Mouse (Mus musculus): ENCODE measurements at regions not wholly inside any gene's neighbourhood (a gene's known extent, or its start where the extent isn't known, plus 50 kb on each side); places are given as distances from the start of the nearest gene placed in this dataset.
A peak's percentile ranks its signal among the peaks of the same experiment; 100 is the strongest.

DNA sequence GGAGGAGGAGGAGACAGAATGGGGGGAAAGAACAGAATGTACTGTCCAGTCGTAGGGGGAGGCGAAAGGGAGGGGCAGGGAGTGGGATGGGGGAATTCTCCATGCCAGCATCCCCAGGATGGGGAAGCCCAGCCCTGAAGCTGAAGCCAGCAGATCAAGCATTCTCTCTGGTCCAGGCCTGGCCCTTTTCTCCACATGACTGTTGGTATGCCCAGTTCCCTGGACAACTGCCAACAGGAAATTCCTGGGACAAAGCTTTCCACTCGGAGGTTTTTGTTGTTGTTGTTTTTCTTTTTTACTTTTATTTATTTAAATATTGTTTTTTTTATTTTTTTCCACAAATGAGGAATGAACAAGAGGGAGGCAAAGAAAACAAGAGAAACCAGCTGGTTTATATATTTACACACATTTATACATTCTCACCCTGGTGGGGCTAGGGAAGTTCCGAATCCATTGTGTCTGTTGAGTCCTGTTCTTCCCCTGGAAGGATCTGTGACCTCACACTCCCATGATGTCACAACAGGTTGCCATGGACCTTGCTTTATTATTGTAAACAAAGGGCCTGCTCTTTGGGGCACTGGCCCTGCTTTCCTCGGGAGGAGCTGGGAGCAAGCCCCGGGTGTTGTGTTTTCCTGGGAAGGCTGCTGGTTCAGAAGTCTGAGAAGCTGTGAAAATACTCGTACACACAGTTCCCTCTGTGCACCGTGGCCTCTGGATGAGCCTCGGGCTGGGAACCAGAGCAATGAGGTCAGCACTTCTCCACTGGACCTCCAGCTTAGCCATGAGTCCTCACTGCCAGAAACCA lies 135.5 kb upstream of the Med13l start:
- DNase-seq (ENCODE audit: low read depth): peak; percentile 91

- no peak for DNase-seq (ENCODE audit: low read depth)
Measured at GRCm38 (mm10) chr5:118426673-118427072, 133.8 kb upstream of the Med13l start.

GRCm38 (mm10) chr5:118428323-118429095 lies 132.0 kb upstream of the Med13l start:
- DNase-seq (ENCODE audit: low read depth): no peak

DNA sequence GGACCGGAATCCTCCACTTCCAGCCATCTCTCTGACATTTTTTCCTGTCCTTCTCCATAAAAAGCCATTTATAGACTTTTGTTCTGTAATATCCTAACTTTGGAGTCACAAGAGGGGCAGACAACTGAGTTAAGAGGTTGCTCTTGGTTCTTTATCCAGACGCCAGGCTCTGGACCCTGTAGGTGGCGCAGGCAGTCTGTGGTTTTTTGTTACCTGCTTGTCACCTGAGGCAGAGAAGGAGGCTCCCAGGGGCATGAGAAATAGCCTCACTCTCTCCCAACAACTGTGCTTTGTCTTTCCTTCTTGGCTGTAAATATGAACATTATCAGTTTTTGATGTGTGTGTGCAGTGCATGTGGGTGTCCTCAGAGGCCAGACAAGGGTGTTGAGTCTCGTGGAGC lies 126.9 kb upstream of the Med13l start:
- DNase-seq (ENCODE audit: low read depth): no peak

- DNase-seq (ENCODE audit: low read depth): no peak
Measured at GRCm38 (mm10) chr5:118434718-118435555, 125.5 kb upstream of the Med13l start.

GRCm38 (mm10) chr5:118435556-118435950 lies 124.9 kb upstream of the Med13l start:
- no peak for DNase-seq (ENCODE audit: low read depth)

- no peak for DNase-seq (ENCODE audit: low read depth)
Measured at GRCm38 (mm10) chr5:118436035-118436434, 124.4 kb upstream of the Med13l start.

DNA sequence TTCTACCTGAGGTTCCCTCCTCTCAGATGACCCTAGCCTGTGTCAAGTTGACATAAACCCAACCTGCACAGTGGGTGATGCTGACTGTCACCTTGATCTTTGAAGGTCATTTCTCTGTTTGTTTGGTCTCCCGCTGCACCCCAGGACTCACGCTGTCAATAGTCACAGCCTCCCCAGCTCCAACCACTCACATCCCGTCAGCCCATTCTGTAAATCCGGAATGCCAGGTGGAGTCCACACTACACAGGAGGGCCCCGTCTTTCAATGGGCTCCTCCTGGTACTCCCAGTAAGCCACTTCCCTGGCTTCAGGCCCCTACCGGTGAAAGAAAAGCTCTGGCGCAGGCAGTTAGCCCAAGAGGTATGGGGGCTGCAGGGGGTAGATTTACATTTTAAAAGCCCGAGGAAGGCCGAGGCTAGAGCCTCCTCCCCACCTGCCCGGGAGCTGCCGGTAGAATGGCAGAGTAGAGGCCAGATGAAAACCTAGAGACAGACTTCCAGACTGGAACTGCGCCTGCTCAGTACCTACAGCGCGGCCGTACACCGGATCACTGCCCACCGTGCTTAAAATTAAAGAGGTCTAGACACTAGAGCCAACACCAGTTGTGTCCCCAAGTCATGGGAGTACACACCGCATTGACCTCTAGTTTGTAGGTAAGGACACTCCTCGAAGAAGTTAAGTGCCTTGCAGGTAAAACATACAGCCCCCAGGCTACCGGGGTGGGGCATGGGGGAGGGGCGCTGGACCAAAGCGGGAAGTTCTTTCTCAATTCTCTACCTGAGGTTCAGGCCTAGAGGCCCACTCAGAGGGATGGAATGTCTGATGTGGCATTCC lies 123.8 kb upstream of the Med13l start:
- DNase-seq (ENCODE audit: low read depth): no peak

- DNase-seq (ENCODE audit: low read depth): no peak
Measured at GRCm38 (mm10) chr5:118437307-118437610, 123.2 kb upstream of the Med13l start.

DNA sequence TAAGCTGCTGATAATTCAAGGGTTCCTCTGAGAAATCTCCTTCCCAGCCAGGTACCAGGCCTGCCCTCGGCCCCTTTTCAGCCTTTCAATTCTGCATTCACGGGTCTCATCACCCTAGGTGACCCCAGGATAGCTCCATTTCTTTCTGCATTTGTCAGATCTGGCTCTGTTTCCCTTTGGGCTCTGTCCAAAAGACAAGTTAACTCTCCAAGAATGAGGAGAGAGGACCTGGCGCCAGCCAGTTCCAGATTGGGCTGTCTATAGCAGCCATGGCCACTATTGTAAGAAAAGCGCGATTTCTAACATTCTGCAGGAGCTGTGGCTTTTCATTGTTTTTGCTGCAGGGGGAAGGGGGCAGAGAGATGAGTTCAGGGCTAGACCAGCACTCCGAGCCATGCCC lies 122.5 kb upstream of the Med13l start:
- DNase-seq (ENCODE audit: low read depth): peak; percentile 78

DNA sequence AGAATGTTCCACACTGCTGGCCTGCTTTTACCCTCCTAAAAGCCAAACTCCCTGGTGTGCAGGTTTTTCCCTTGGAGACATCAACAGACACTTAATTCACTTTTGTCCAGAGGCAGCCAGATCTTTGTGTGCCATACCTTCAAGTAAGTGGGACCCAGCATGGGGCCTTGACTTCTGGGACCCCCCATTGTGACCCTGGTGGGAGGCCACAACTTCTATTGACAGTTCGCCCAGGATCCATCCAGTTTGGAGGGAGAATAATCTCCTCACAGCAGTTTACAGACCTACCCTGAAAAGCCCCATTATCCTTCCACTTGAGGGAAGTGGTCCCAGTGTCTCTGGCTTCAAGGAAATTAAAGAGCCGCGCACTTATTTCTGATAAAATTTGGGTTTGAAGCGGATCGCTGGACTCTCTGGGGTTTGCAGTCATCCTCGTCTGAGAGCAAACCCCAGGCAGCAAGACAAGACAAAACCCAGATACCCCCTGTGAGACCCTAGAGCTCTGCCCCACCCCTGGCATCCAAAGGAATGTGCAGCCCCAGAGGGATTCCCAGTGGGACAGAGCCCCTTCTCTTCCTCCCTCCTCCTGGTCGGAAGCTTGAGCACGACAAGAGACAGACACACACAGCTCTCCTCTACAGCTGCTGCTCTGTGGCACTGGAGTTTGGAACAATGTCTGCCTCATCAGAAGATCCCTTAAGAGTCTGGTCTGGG lies 115.8 kb upstream of the Med13l start:
- no peak for DNase-seq (ENCODE audit: low read depth)

DNA sequence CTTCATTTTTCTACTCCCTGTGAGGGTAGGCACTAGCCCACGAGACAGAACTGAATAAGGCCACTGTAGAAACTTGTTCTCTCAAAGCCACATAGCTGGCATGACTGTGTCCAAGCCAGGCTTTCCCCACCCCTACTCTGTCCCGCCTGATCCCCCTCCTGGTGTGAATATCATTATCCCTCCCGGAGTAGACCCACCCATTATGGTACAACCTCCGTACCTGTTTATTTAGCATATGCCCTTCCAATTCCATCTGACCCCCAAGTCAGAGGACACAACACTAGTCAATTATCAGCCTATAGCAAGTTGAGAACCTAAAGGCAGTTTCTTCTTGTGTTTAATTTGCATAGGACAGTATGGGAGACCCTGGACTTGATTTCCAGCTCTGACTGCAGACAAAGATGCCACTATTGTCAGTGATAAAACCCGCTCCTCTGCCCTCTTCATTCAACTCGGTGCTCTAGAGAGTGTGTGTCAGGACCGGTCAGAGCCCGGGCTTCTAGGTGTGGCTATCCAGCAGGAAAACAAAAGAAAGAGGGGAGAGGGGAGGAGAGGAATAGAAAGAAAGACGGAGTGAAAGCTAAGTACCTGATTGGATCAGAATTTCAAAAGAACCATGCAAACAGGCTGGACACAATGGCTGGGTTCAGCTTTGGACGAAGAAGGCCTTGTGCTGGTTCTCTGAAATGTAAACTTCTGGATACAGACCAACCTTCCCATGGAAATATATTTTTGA lies 115.1 kb upstream of the Med13l start:
- DNase-seq (ENCODE audit: low read depth): no peak

DNA sequence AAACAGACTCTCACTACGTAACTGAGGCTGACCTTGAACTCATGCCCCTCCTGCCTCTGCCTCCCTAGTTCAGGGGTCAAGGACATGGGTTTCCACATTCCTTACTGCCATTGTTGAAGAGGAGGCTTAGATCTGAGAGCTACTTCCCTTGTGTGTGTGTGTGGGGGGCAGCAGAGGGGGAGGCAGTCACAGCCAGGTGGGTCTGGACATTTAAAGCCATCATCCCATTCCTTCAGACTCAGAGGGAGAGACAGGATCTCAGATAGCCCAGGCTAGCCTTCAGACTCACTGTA lies 114.5 kb upstream of the Med13l start:
- no peak for DNase-seq (ENCODE audit: low read depth)

DNA sequence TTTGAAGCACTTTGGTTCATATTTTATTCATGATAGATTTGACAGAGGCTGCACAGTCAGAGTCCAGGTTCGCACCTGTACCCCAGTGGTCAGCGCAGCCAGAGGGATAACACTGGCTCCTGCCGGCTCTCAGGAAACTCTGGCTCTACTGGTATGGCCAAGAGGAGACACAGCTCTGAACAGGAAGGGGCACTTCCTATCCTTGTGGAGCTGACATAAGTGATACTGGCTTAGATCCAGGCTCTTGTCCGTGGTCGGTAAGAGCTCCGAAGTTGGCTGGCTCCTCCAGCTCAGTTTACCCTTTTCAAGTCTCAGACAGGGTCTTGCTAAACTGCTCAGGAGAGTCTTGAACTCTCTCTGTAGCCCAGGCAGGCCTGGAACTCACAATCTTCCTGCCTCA lies 113.6 kb upstream of the Med13l start:
- no peak for DNase-seq (ENCODE audit: low read depth)

GRCm38 (mm10) chr5:118447366-118447765 lies 113.1 kb upstream of the Med13l start:
- DNase-seq (ENCODE audit: low read depth): peak; percentile 61

- DNase-seq (ENCODE audit: low read depth): peak; percentile 58
Measured at GRCm38 (mm10) chr5:118448884-118449515, 111.5 kb upstream of the Med13l start.

DNA sequence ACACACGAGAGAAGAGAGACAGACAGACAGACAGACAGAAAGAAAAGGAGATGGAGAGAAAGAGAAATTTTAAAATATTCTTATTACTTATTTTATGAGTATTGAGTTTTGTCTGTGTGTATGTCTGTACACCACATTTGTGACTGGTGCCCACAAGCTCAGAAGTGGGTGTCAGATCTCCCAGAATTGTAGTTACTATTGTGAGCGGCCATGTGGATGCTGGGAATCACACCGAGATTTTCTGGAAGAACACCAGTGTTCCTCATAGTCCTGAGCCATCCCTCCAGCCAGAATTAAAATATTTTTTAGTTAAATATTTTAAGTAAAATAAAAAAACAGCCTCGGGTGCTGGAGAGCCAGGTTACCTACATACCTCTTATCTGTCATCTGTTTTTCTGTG lies 110.6 kb upstream of the Med13l start:
- no peak for DNase-seq (ENCODE audit: low read depth)

GRCm38 (mm10) chr5:118452052-118452451 lies 108.4 kb upstream of the Med13l start:
- DNase-seq (ENCODE audit: low read depth): no peak

GRCm38 (mm10) chr5:118454096-118454495 lies 106.4 kb upstream of the Med13l start:
- DNase-seq (ENCODE audit: low read depth): no peak

DNA sequence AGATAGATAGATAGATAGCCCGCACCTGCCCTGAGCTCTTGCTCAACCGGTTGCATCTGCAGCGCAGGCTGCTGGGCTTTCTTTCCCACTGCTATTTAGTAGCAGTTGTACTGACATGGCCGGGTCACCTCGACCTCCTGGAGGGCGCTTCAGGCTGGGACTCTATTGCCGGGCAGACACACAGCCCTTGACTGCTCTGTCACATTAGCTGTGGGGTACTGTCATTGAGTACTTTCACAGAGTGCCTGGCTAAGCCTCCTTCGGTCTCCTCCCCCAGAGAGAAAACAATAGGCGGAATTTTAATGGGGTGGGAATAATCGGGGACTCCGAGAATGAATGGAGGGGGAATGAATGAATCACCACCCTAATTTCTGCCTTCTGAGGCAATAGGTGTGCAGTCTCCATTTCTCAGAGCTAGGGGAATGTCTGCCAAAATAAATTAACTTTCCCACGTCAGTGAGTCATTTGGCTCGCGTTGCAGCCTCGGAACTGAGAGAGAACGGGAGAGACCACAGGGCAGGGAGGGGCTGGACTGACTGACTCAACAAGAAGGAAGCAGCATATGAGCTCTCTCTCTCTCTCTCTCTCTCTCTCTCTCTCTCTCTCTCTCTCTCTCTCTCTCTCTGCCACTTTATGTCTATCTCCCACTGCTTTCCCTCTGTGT lies 101.6 kb upstream of the Med13l start:
- DNase-seq (ENCODE audit: low read depth): peak; percentile 99
